In the genomic region with DNA sequence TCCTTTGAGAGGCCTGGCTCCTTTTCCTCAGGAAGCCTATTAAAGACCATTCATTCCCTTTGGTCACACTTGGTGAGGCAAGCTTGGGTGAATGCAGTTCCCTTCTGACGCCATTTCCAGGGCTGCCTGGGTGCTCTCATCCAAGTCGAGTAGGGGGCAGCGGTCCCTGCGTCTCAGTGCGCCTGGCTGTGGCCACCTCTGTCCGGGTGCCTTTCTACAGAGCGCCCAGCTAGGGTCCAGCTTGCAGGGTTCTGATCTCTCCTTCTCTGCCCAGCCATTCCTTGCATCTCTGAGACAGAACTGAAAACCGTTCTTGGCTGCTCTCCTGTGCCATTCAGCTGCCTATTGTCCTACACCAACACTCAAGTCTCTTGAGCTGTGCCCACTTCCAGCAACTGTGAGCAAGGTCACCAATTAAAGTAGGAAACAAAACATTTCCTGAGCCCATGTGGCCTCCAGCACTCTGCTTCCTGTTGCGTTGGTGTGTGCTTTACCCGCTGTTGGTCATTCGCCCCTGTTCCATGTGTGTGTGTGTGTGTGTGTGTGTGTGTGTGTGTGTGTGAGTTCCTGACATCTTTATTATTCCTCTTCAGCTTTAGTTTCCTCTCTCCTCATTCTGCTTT, we compare ENCODE assay signal across 8 mouse cellular contexts.
DNase-seq lines count a peak whose midpoint lies in the region; ATAC-seq and TF ChIP-seq lines count a peak whose summit lies in the region.

No protein-coding gene starts in this region.

- H3K9ac ChIP-seq in forebrain, embryonic 14.5 days (ENCODE audit: low read length) = no peak overlapping the region
- H3K9ac ChIP-seq in lung, postnatal 0 days (replicated peaks; ENCODE audit: low read depth) = no peak overlapping the region

- peak overlapping the region; percentile 55 for H3K27ac ChIP-seq in forebrain, embryonic 14.5 days (ENCODE audit: low read depth, low read length)
- H3K27ac ChIP-seq in lung, postnatal 0 days (ENCODE audit: low read length) = no peak overlapping the region

- H3K9me3 ChIP-seq in forebrain, embryonic 14.5 days (replicated peaks; ENCODE audit: control insufficient read depth, low read length) = no peaks in the 10 kb centered on the region
- H3K9me3 ChIP-seq in lung, postnatal 0 days (ENCODE audit: low read length) = no peaks in the 10 kb centered on the region

- H3K36me3 ChIP-seq in forebrain, embryonic 14.5 days (ENCODE audit: control insufficient read depth, insufficient read depth, low read length) = no peaks in the 10 kb centered on the region
- no peaks in the 10 kb centered on the region for H3K36me3 ChIP-seq in lung, postnatal 0 days (ENCODE audit: insufficient read depth, low read length)

- no peak overlapping the region for H3K4me3 ChIP-seq in forebrain, embryonic 14.5 days (ENCODE audit: low read depth, low read length)
- no peak overlapping the region for H3K4me3 ChIP-seq in lung, postnatal 0 days (ENCODE audit: low read depth, low read length)

- TF ChIP-seq CTCF in lung, postnatal 0 days (IDR thresholded peaks at IDR 0.05) = no peak

- peak; percentile 43 for ATAC-seq in common myeloid progenitor, adult 5-6 weeks (replicated peaks; ENCODE audit: low read depth, poor library complexity, severe bottlenecking)
- ATAC-seq in forebrain, embryonic 14.5 days = peak; percentile 75
- peak; percentile 82 for ATAC-seq in lung, postnatal 0 days

- WGBS in forebrain, embryonic 14.5 days = 62% methylated on average over 11 of the region's 11 CpGs
- WGBS in lung, postnatal 0 days = 60% methylated on average over 11 of the region's 11 CpGs

- no peak for TF ChIP-seq EP300 in lung, postnatal 0 days (IDR thresholded peaks at IDR 0.05)

- peak; percentile 14 for DNase-seq in kidney, postnatal 14 days
- no peak for DNase-seq in kidney, adult 11 months
- peak; percentile 71 for DNase-seq in forebrain, embryonic 14.5 days (ENCODE audit: low spot score)
- DNase-seq in lung, postnatal 0 days (ENCODE audit: low spot score) = peak; percentile 21
- DNase-seq in gastrocnemius, postnatal 25 days = no peak
- no peak for DNase-seq in testis, postnatal 10 days (ENCODE audit: low spot score)
- no peak for DNase-seq in cerebellum, adult 9-10 months

- no peak overlapping the region for H3K4me2 ChIP-seq in forebrain, embryonic 14.5 days (ENCODE audit: low read length)
- H3K4me2 ChIP-seq in lung, postnatal 0 days (replicated peaks; ENCODE audit: low read depth, low read length) = no peak overlapping the region

- 0 out of 2 replicates have a peak, but pooled peaks cover 3% of the 10 kb centered on the region for H3K27me3 ChIP-seq in forebrain, embryonic 14.5 days (replicated peaks; ENCODE audit: control insufficient read depth, insufficient read depth, low read length)
- no peaks in the 10 kb centered on the region for H3K27me3 ChIP-seq in lung, postnatal 0 days (replicated peaks; ENCODE audit: insufficient read depth, low read length)

- H3K4me1 ChIP-seq in forebrain, embryonic 14.5 days (ENCODE audit: control insufficient read depth, insufficient read depth, low read length) = peaks cover 9% of the 10 kb centered on the region
- 0 out of 2 replicates have a peak, but pooled peaks cover 3% of the 10 kb centered on the region for H3K4me1 ChIP-seq in lung, postnatal 0 days (ENCODE audit: insufficient read depth, low read depth, low read length)

Comparison
In these comparisons a context has a peak if more than half of its experiments do, and no peak if none do; other contexts are left out.
1. DNase-seq: peak in kidney, postnatal 14 days (single experiment), forebrain, embryonic 14.5 days (single experiment) and lung, postnatal 0 days (single experiment); none in kidney, adult 11 months (single experiment), gastrocnemius, postnatal 25 days (single experiment), testis, postnatal 10 days (single experiment) and cerebellum, adult 9-10 months (single experiment).
2. Peak in every context shown above with its lines, with median percentiles within 50 percentile points of each other: ATAC-seq.